Mouse (Mus musculus) adrenal gland, adult 8-10 months (tissue): Measurements from ENCODE around the gene Sgms1. TPM values are rescaled to one million over a fixed set of nuclear protein-coding genes. Genes with fewer than 3 reads are reported as not detected.
A peak's percentile ranks its signal among the peaks of the same experiment; 100 is the strongest.

ENCODE experiments used
- DNase-seq: peaks from one replicate; pipeline ENCODE4 v3.0.0; 2022
- total RNA-seq, 4 experiments: library from RNA; stranded (reverse); gene quantifications; 2 replicates each; pipeline ENCODE4 v1.2.4; 2022

The Sgms1 gene
- total RNA-seq, 4 experiments from 2014 or later, result 96.1 to 103 (median 101) TPM

- no peak for DNase-seq
Observed at GRCm38 (mm10) chr19:32292782-32293776, 96.4 kb downstream of the Sgms1 start.

- peak; percentile 64 for DNase-seq
Observed at GRCm38 (mm10) chr19:32292067-32292739, 97.3 kb downstream of the Sgms1 start.

GRCm38 (mm10) chr19:32291130-32291529 is 98.4 kb downstream of the Sgms1 start:
- no peak for DNase-seq

GRCm38 (mm10) chr19:32288895-32289294 is 100.6 kb downstream of the Sgms1 start:
- DNase-seq, result no peak

- DNase-seq, result no peak
Observed at GRCm38 (mm10) chr19:32287839-32288238, 101.7 kb downstream of the Sgms1 start.

GRCm38 (mm10) chr19:32285455-32285831 is 104.1 kb downstream of the Sgms1 start:
- no peak for DNase-seq

- no peak for DNase-seq
Observed at GRCm38 (mm10) chr19:32284681-32285454, 104.6 kb downstream of the Sgms1 start.

GRCm38 (mm10) chr19:32281917-32282316 is 107.6 kb downstream of the Sgms1 start:
- no peak for DNase-seq

- DNase-seq, result no peak
Observed at GRCm38 (mm10) chr19:32280380-32280779, 109.1 kb downstream of the Sgms1 start.

- no peak for DNase-seq
Observed at GRCm38 (mm10) chr19:32279400-32279799, 110.1 kb downstream of the Sgms1 start.

GRCm38 (mm10) chr19:32277869-32278268 is 111.6 kb downstream of the Sgms1 start:
- DNase-seq, result no peak

- DNase-seq, result no peak
Observed at GRCm38 (mm10) chr19:32277287-32277686, 112.2 kb downstream of the Sgms1 start.

GRCm38 (mm10) chr19:32276817-32277216 is 112.7 kb downstream of the Sgms1 start:
- no peak for DNase-seq

GRCm38 (mm10) chr19:32276263-32276662 is 113.3 kb downstream of the Sgms1 start:
- DNase-seq, result peak; percentile 77

- no peak for DNase-seq
Observed at GRCm38 (mm10) chr19:32275068-32275925, 114.2 kb downstream of the Sgms1 start.

- no peak for DNase-seq
Observed at GRCm38 (mm10) chr19:32274145-32274544, 115.4 kb downstream of the Sgms1 start.

GRCm38 (mm10) chr19:32273714-32274113 is 115.8 kb downstream of the Sgms1 start:
- DNase-seq, result no peak

GRCm38 (mm10) chr19:32272475-32273260 is 116.8 kb downstream of the Sgms1 start:
- DNase-seq, result no peak

- DNase-seq, result no peak
Observed at GRCm38 (mm10) chr19:32271455-32272200, 117.9 kb downstream of the Sgms1 start.

- no peak for DNase-seq
Observed at GRCm38 (mm10) chr19:32269844-32270176, 119.7 kb downstream of the Sgms1 start.
